ENCODE assay signal across 10 mouse cellular contexts in the genomic region with DNA sequence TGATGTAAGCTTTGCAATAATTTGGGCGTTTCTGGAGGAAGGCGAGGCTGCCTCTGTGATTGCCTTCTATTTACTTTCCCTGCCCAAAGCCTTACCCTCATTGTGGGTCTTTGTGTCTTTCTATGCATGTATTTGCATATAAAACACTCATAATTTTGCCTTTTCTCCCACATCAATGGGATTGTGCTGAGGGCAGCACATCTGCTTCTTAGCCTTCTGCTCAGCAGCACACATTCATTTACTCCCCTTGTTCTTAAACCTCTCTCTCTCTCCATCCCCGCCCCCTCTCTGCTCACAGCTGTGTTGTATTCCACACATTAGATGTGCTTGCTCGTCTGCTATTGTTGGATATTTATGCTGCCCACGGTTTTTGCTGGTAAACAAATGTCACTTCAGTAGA. TPM values are rescaled to one million over a fixed set of nuclear protein-coding genes. Genes with fewer than 3 reads are reported as not detected.
DNase-seq lines count a peak whose midpoint lies in the region; ATAC-seq and TF ChIP-seq lines count a peak whose summit lies in the region.
"Had no signal": no experiment of that assay in that cellular context is flagged by ENCODE, and none has a peak within 500 bp of the region (broad histone marks: within the 10 kb centered on the region; RNA-seq: fewer than 3 reads in every experiment).

No protein-coding gene starts in this region.

- ATAC-seq in heart, embryonic 12.5 days (ENCODE audit: insufficient number of reproducible peaks, low FRiP score): no peak
- no peak for ATAC-seq in lung, embryonic 14.5 days (ENCODE audit: insufficient read depth)
- ATAC-seq in hindbrain, embryonic 13.5 days (ENCODE audit: low FRiP score): no peak
- no peak for ATAC-seq in stomach, embryonic 16.5 days (ENCODE audit: insufficient read depth, low FRiP score)

- peaks cover 36% of the 10 kb centered on the region for H3K36me3 ChIP-seq in heart, embryonic 12.5 days
- no peaks in the 10 kb centered on the region for H3K36me3 ChIP-seq in lung, embryonic 14.5 days (ENCODE audit: insufficient read depth)
- H3K36me3 ChIP-seq in hindbrain, embryonic 13.5 days: peaks cover 5% of the 10 kb centered on the region
- peaks cover 3% of the 10 kb centered on the region; the same call in 1 of the 2 replicates for H3K36me3 ChIP-seq in stomach, embryonic 16.5 days (ENCODE audit: control insufficient read depth, insufficient read depth, low read length)

- intact Hi-C loops in heart, postnatal 14 days (cut with DNase I): no loop called here

- peak overlapping the region; percentile 60 for H3K4me3 ChIP-seq in heart, embryonic 12.5 days
- 0 out of 2 replicates have a peak overlapping the region, but pooled peaks have one; percentile 5 for H3K4me3 ChIP-seq in lung, embryonic 14.5 days (ENCODE audit: low read depth, low read length)
- peak overlapping the region; percentile 54; the same call in 1 of the 2 replicates for H3K4me3 ChIP-seq in hindbrain, embryonic 13.5 days
- no peak overlapping the region for H3K4me3 ChIP-seq in stomach, embryonic 16.5 days (replicated peaks; ENCODE audit: low read length)

- peak overlapping the region; percentile 58 for H3K9ac ChIP-seq in heart, embryonic 12.5 days
- H3K9ac ChIP-seq in lung, embryonic 14.5 days: no peak overlapping the region
- H3K9ac ChIP-seq in hindbrain, embryonic 13.5 days: no peak overlapping the region
- no peak overlapping the region for H3K9ac ChIP-seq in stomach, embryonic 16.5 days (ENCODE audit: low read length)

- H3K4me1 ChIP-seq in heart, embryonic 12.5 days (replicated peaks): peaks cover 57% of the 10 kb centered on the region
- 0 out of 2 replicates have a peak, but pooled peaks cover 3% of the 10 kb centered on the region for H3K4me1 ChIP-seq in lung, embryonic 14.5 days (ENCODE audit: insufficient read depth)
- peaks cover 80% of the 10 kb centered on the region for H3K4me1 ChIP-seq in hindbrain, embryonic 13.5 days (replicated peaks)
- peaks cover 20% of the 10 kb centered on the region for H3K4me1 ChIP-seq in stomach, embryonic 16.5 days (ENCODE audit: control insufficient read depth, insufficient read depth, low read length)

- 79% methylated on average over 5 of the region's 5 CpGs for WGBS in heart, embryonic 12.5 days
- 71% methylated on average over 5 of the region's 5 CpGs for WGBS in lung, embryonic 14.5 days
- 43% methylated on average over 5 of the region's 5 CpGs for WGBS in hindbrain, embryonic 13.5 days
- WGBS in stomach, embryonic 16.5 days: 68% methylated on average over 5 of the region's 5 CpGs

- TF ChIP-seq CTCF in lung, embryonic 14.5 days (IDR thresholded peaks at IDR 0.05; ENCODE audit: low read depth): no peak

- no peaks in the 10 kb centered on the region for H3K9me3 ChIP-seq in heart, embryonic 12.5 days (replicated peaks)
- H3K9me3 ChIP-seq in lung, embryonic 14.5 days (ENCODE audit: low read depth, low read length): no peaks in the 10 kb centered on the region
- no peaks in the 10 kb centered on the region for H3K9me3 ChIP-seq in hindbrain, embryonic 13.5 days
- no peaks in the 10 kb centered on the region for H3K9me3 ChIP-seq in stomach, embryonic 16.5 days (replicated peaks; ENCODE audit: control insufficient read depth, low read length)

- no peaks in the 10 kb centered on the region for H3K27me3 ChIP-seq in heart, embryonic 12.5 days (replicated peaks)
- H3K27me3 ChIP-seq in lung, embryonic 14.5 days (ENCODE audit: insufficient read depth, low read length): peaks cover 7% of the 10 kb centered on the region; the same call in 1 of the 2 replicates
- no peaks in the 10 kb centered on the region for H3K27me3 ChIP-seq in hindbrain, embryonic 13.5 days
- H3K27me3 ChIP-seq in stomach, embryonic 16.5 days (ENCODE audit: control insufficient read depth, insufficient read depth, low read length): no peaks in the 10 kb centered on the region

- DNase-seq in heart, postnatal 14 days: no peak
- DNase-seq in lung, embryonic 14.5 days: no peak
- no peak for DNase-seq in lung, postnatal 14 days
- DNase-seq in right cerebral cortex, postnatal 4 days: no peak
- no peak for DNase-seq in adrenal gland, adult 2 months

- peak overlapping the region; percentile 66 for H3K4me2 ChIP-seq in heart, embryonic 12.5 days
- H3K4me2 ChIP-seq in lung, embryonic 14.5 days: peak overlapping the region; percentile 61; the same call in 1 of the 2 replicates
- peak overlapping the region; percentile 64 for H3K4me2 ChIP-seq in hindbrain, embryonic 13.5 days
- peak overlapping the region; percentile 59; the same call in 1 of the 2 replicates for H3K4me2 ChIP-seq in stomach, embryonic 16.5 days (ENCODE audit: low read depth, low read length)

- H3K27ac ChIP-seq in heart, embryonic 12.5 days (ENCODE audit: poor library complexity, severe bottlenecking): no peak overlapping the region
- no peak overlapping the region for H3K27ac ChIP-seq in lung, embryonic 14.5 days (ENCODE audit: low read depth)
- peak overlapping the region; percentile 74 for H3K27ac ChIP-seq in hindbrain, embryonic 13.5 days
- H3K27ac ChIP-seq in stomach, embryonic 16.5 days (ENCODE audit: low read length): peak overlapping the region; percentile 12; the same call in 1 of the 2 replicates

RNA-seq across cellular contexts. Expression of gene Ackr3, which starts 5.3 kb away (rescaled TPM):
- 49.4 and 52.2 TPM in 2 replicates for polyA plus RNA-seq in heart, embryonic 12.5 days (2016; fragmentation: Nextera tagmentation; extraction: Ambion mirVana)
- 10 to 100 TPM; 53.0 to 62.6 TPM for total RNA-seq in heart, postnatal 14 days (2021)
- polyA plus RNA-seq in lung, embryonic 14.5 days (2014; fragmentation: Nextera tagmentation; extraction: Ambion mirVana): 22.6 and 24.3 TPM in 2 replicates
- polyA plus RNA-seq in hindbrain, embryonic 13.5 days (2015; fragmentation: Nextera tagmentation; extraction: Ambion mirVana): 13.1 and 13.9 TPM in 2 replicates
- polyA plus RNA-seq in stomach, embryonic 16.5 days (2015; fragmentation: Nextera tagmentation; extraction: Ambion mirVana): 22.2 and 29.7 TPM in 2 replicates
- 100 to 1,000 TPM in 1 of 2 experiments, 10 to 100 TPM in 1; 90.5 to 175 TPM for total RNA-seq in adrenal gland, adult 2 months (2021)
- polyA plus RNA-seq in adrenal gland, adult 2 months (2012; rRNA removed): 246 and 317 TPM in 2 replicates

RNA-seq across cellular contexts. Expression of gene Iqca, which starts 55.9 kb away (rescaled TPM):
- polyA plus RNA-seq in heart, embryonic 12.5 days (2016; fragmentation: Nextera tagmentation; extraction: Ambion mirVana): not detected in 2 replicates
- under 1 TPM in 1 of 2 experiments, not detected in 1; 0.36 TPM for total RNA-seq in heart, postnatal 14 days (2021)
- 0.11 and 0.14 TPM in 2 replicates for polyA plus RNA-seq in lung, embryonic 14.5 days (2014; fragmentation: Nextera tagmentation; extraction: Ambion mirVana)
- 0.78 and 1.6 TPM in 2 replicates for polyA plus RNA-seq in hindbrain, embryonic 13.5 days (2015; fragmentation: Nextera tagmentation; extraction: Ambion mirVana)
- 0.12 TPM in 1 of 2 replicates, not detected in the other for polyA plus RNA-seq in stomach, embryonic 16.5 days (2015; fragmentation: Nextera tagmentation; extraction: Ambion mirVana)
- not detected for total RNA-seq in adrenal gland, adult 2 months (2021)
- not detected in 2 replicates for polyA plus RNA-seq in adrenal gland, adult 2 months (2012; rRNA removed)
- total RNA-seq: gastrocnemius, postnatal 25 days had no signal
- polyA plus RNA-seq: C2C12 had no signal

Comparison
In these comparisons a context has a peak if more than half of its experiments do, and no peak if none do; other contexts are left out.
1. H3K27ac ChIP-seq: peak in hindbrain, embryonic 13.5 days (single experiment) and stomach, embryonic 16.5 days (single experiment); none in heart, embryonic 12.5 days (single experiment) and lung, embryonic 14.5 days (single experiment).
2. Peak in every context shown above with its lines, with median percentiles within 50 percentile points of each other: H3K4me2 ChIP-seq.